Mouse (Mus musculus) megakaryocyte, embryonic 14.5 days (primary cell): ENCODE measurements around the gene Tas1r2.

ENCODE experiments used
- FLI1 ChIP-seq: IDR thresholded peaks from 2 replicates; pipeline ENCODE4 v1.6.1; 2012; ENCODE audit warnings: low read length, inconsistent platforms, mixed read lengths
- GATA1 ChIP-seq: IDR thresholded peaks from 3 replicates; pipeline ENCODE4 v1.6.1; 2012; ENCODE audit warnings: mixed read lengths, low read length, inconsistent platforms, borderline replicate concordance

DNA sequence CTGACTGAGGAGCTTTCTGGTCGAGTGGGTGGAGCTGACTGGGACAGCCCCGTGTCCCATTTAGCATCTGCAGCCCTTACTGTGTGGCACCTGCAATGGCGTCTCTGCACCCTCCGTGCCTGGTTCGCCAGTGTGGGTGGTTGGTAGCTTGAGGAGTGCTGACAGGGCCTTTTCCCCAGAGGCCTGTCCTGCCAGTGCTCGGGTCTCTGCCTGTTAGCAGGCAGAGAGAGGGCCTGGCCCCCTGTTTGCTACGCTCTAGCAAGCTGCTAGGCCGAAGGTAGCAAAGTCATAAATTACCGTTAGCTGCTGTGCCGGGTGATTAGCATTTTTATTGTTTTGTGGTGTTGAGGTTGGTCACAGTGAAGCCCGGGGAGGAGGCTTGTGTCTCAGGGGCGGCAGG is 13.5 kb upstream of the Tas1r2 start:
- TF ChIP-seq GATA1 (no peak), FLI1 (no peak)
